Mouse (Mus musculus) spleen, adult 2 months (tissue): ENCODE results near the gene Psmc6.

ENCODE experiments used
- CTCF ChIP-seq: fragments of 200-500 bp; IDR thresholded peaks from 2 replicates; pipeline ENCODE4 v1.5.1; 2011; ENCODE audit warnings: mild to moderate bottlenecking, inconsistent platforms; ENCODE audit not compliant: insufficient read depth, insufficient read length, insufficient replicate concordance; ENCODE audit errors: extremely low read depth
- POLR2A ChIP-seq: fragments of 200-500 bp; IDR thresholded peaks from 2 replicates; pipeline ENCODE4 v1.6.1; 2011; ENCODE audit warnings: low read depth, low read length, inconsistent platforms

GRCm38 (mm10) chr14:45329589-45330181, at the start of gene Psmc6:
- peak; percentile 86 for TF ChIP-seq CTCF
- peak; percentile 81 for TF ChIP-seq POLR2A
